Mouse (Mus musculus): ENCODE results near the gene Aasdhppt.

DNA sequence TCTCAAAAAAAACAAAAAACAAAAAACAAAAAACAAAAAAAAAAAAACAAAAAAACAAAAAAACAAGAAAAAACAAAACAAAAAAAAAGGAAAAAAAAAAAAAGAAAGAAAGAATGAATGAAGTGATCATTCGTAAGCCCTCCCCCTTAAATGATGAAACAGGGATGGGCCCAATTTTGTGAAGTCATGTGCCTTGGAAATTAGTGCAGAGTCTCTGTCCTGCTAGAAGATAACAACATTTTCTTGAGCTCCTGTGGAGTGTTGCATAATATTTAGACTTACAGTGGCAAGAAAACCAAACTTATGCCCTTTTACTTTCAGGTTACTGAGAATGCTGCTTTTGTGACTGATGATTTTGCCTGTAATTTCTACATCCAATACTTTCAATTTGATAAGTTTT is 43.9 kb upstream of the Aasdhppt start:
- TF ChIP-seq CTCF (IDR thresholded peaks at IDR 0.05; ENCODE audit: borderline replicate concordance, extremely low read depth, insufficient read depth, insufficient read length) (no peak), POLR2A (IDR thresholded peaks at IDR 0.05; ENCODE audit: borderline replicate concordance, extremely low read depth, insufficient read depth, insufficient read length, poor library complexity, severe bottlenecking) (no peak)
